Mouse (Mus musculus) ES-E14 (cell line): ENCODE results near the gene Lama2. TPM values are rescaled to one million over a fixed set of nuclear protein-coding genes. Genes with fewer than 3 reads are reported as not detected.

Experiments used
- DNase-seq: peaks from one replicate; pipeline ENCODE4 v3.0.0-alpha.2; 2013; ENCODE audit warnings: low read depth, low spot score
- H3K27ac ChIP-seq: 2 replicates; pipeline ENCODE4 v1.5.1; 2012; ENCODE audit warnings: low read depth, mild to moderate bottlenecking, low read length, moderate library complexity, mixed read lengths; ENCODE audit not compliant: poor library complexity, insufficient read depth, severe bottlenecking
- H3K36me3 ChIP-seq: 2 replicates; pipeline ENCODE4 v1.6.1; 2012; ENCODE audit warnings: mild to moderate bottlenecking, low read length, moderate library complexity, mixed read lengths; ENCODE audit not compliant: control insufficient read depth, poor library complexity, insufficient read depth, severe bottlenecking
- H3K4me1 ChIP-seq, 2 experiments: fragments of 150-350 bp in 1 of 2; sonication (generic) in 1 of 2; 2 replicates each; pipeline ENCODE4 v1.6.1; 2012; ENCODE audit warnings: low read length in 2 of 2, mild to moderate bottlenecking in 1 of 2, mixed read lengths in 1 of 2; ENCODE audit not compliant: control insufficient read depth in 2 of 2, insufficient read depth in 2 of 2, poor library complexity in 1 of 2
- H3K4me3 ChIP-seq, 2 experiments: fragments of 150-350 bp in 1 of 2; sonication (generic) in 1 of 2; 2 replicates each; pipeline ENCODE4 v1.5.1; 2012; ENCODE audit warnings: low read length in 2 of 2, low read depth in 1 of 2, mild to moderate bottlenecking in 1 of 2, mixed read lengths in 1 of 2; ENCODE audit not compliant: insufficient read depth in 1 of 2, poor library complexity in 1 of 2, severe bottlenecking in 1 of 2
- H3K9ac ChIP-seq: 2 replicates; pipeline ENCODE4 v1.6.1; 2012; ENCODE audit warnings: low read depth, mild to moderate bottlenecking, low read length, mixed read lengths; ENCODE audit not compliant: poor library complexity, insufficient read depth, severe bottlenecking
- H3K9me3 ChIP-seq: fragments of 150-350 bp; sonication (generic); 2 replicates; pipeline ENCODE4 v1.6.1; 2012; ENCODE audit warnings: low read depth, mild to moderate bottlenecking, low read length; ENCODE audit not compliant: control insufficient read depth, insufficient read depth
- CHD2 ChIP-seq: IDR thresholded peaks from 2 replicates; pipeline ENCODE4 v1.6.1; 2014; ENCODE audit warnings: mild to moderate bottlenecking, low read depth, low read length, inconsistent platforms
- HCFC1 ChIP-seq: IDR thresholded peaks from 2 replicates; pipeline ENCODE4 v1.6.1; 2012; ENCODE audit warnings: low read length, inconsistent platforms, borderline replicate concordance; ENCODE audit not compliant: insufficient read depth
- MAFK ChIP-seq: IDR thresholded peaks from 2 replicates; pipeline ENCODE4 v1.6.1; 2014; ENCODE audit warnings: mild to moderate bottlenecking, low read depth, low read length, inconsistent platforms; ENCODE audit not compliant: insufficient read depth
- ZC3H11A ChIP-seq: IDR thresholded peaks from 2 replicates; pipeline ENCODE4 v1.6.1; 2012; ENCODE audit warnings: low read depth, mild to moderate bottlenecking, inconsistent platforms, low read length, borderline replicate concordance
- ZNF384 ChIP-seq: IDR thresholded peaks from 2 replicates; pipeline ENCODE4 v1.6.1; 2012; ENCODE audit warnings: low read depth, low read length, inconsistent platforms
- in situ Hi-C, 2 experiments: fragments of 600-800 bp; cut with MboI; formaldehyde crosslinking; loops; one replicate each; pipeline ENCODE4 v1.15.1; 2025; ENCODE audit warnings: low sequenced_read_pairs in 2 of 2, inconsistent platforms in 1 of 2; ENCODE audit not compliant: unreplicated experiment in 2 of 2
- total RNA-seq: library from RNA; depleted of rRNA; stranded (reverse); fragments of 300-350 nt; gene quantifications from 2 replicates; pipeline ENCODE4 v1.2.3, GENCODE M21; 2012

Lama2 gene
- total RNA-seq, 1 experiment = 0.09 TPM

- in situ Hi-C loops = no loop called here
Measured at GRCm38 (mm10) chr10:27390753-27391152, 228.8 kb downstream of the Lama2 start.

GRCm38 (mm10) chr10:27387531-27387930 is 232.0 kb downstream of the Lama2 start:
- Histone ChIP-seq H3K9ac (no peak overlapping the region), H3K4me3 (no peak overlapping the region), H3K27ac (no peak overlapping the region), H3K4me1 (no peaks in the 10 kb centered on the region), H3K9me3 (no peaks in the 10 kb centered on the region), H3K36me3 (no peaks in the 10 kb centered on the region)
- no peak for DNase-seq
- in situ Hi-C loops = no loop called here
- no peak for TF ChIP-seq CHD2

More at GRCm38 (mm10) chr10:27390753-27391152, 228.8 kb downstream of the Lama2 start:
- TF ChIP-seq ZNF384 (no peak), HCFC1 (no peak), ZC3H11A (no peak), CHD2 (no peak), MAFK (no peak)
- no peak overlapping the region for H3K4me3 ChIP-seq
- no peaks in the 10 kb centered on the region for H3K4me1 ChIP-seq
- no peaks in the 10 kb centered on the region for H3K9me3 ChIP-seq
- H3K9ac ChIP-seq = no peak overlapping the region
- DNase-seq = no peak
- no peaks in the 10 kb centered on the region for H3K36me3 ChIP-seq
- H3K27ac ChIP-seq = no peak overlapping the region

GRCm38 (mm10) chr10:27384636-27385035 is 234.9 kb downstream of the Lama2 start:
- DNase-seq = no peak
- Histone ChIP-seq H3K9ac (no peak overlapping the region), H3K9me3 (no peaks in the 10 kb centered on the region), H3K27ac (no peak overlapping the region), H3K4me1 (no peaks in the 10 kb centered on the region), H3K4me3 (no peak overlapping the region), H3K36me3 (no peaks in the 10 kb centered on the region)
- in situ Hi-C loops = no loop called here
- no peak for TF ChIP-seq HCFC1
- no peak for TF ChIP-seq ZC3H11A
- no peak for TF ChIP-seq MAFK
- TF ChIP-seq CHD2 = no peak
- no peak for TF ChIP-seq ZNF384

- no peak for TF ChIP-seq ZNF384
Measured at GRCm38 (mm10) chr10:27382887-27383609, 236.5 kb downstream of the Lama2 start.

GRCm38 (mm10) chr10:27378286-27378685 is 241.3 kb downstream of the Lama2 start:
- TF ChIP-seq ZNF384 (no peak), CHD2 (no peak), MAFK (no peak), HCFC1 (no peak), ZC3H11A (no peak)
- Histone ChIP-seq H3K9ac (no peak overlapping the region), H3K27ac (no peak overlapping the region), H3K4me1 (no peaks in the 10 kb centered on the region), H3K4me3 (no peak overlapping the region), H3K36me3 (no peaks in the 10 kb centered on the region), H3K9me3 (no peaks in the 10 kb centered on the region)
- no peak for DNase-seq
- in situ Hi-C loops = no loop called here

More at GRCm38 (mm10) chr10:27382887-27383609, 236.5 kb downstream of the Lama2 start:
- Histone ChIP-seq H3K36me3 (no peaks in the 10 kb centered on the region), H3K9me3 (no peaks in the 10 kb centered on the region), H3K9ac (no peak overlapping the region), H3K4me3 (no peak overlapping the region), H3K27ac (no peak overlapping the region), H3K4me1 (no peaks in the 10 kb centered on the region)
- in situ Hi-C loops = no loop called here
- no peak for DNase-seq
